Mouse (Mus musculus): ENCODE measurements around the gene Zfp560. TPM values are rescaled to one million over a fixed set of nuclear protein-coding genes. Genes with fewer than 3 reads are reported as not detected.

The Zfp560 gene
- 18.1 TPM for polyA plus RNA-seq (2015; fragmentation: Illumina TruSeq; extraction: RNeasy Lipid Tissue Mini Kit (QIAGEN cat#74804); ENCODE audit: insufficient read depth, low replicate concordance)

GRCm38 (mm10) chr9:20384532-20385342, at the start of gene Zfp560:
Gene Zfp560 (minus strand): TSS chr9:20385177.

DNA sequence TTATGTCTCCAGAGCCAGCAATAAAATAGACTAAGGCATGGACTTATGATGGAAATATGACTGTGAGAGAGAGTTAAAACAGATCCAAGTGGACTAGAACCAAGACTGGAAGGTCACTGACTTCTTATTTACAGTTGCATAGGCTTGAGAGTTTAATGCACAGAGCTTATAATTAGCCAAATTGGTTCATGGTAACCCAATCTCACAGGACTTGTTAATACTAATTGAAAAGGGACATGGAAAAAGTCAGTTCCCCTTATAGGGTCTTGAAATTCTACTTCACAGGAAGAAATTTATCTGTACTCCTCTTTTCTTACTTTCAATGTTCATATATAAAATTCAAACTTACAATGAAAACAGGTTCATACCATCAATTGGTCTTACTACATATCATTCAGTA, 49.0 kb downstream of the Zfp560 start, which contains the start of gene Olfr18:
Gene Olfr18, minus strand, starts transcription at position 101 of the 400 bp plus-strand sequence.

GRCm38 (mm10) chr9:20298232-20298631, 86.7 kb downstream of the Zfp560 start, which contains the start of gene Olfr873:
Gene Olfr873 (plus strand): TSS chr9:20298532.

Other genes with a start within 250 kb of the Zfp560 start
- gene Olfr870, start 211.1 kb downstream of the Zfp560 start, polyA plus RNA-seq (2015; fragmentation: Illumina TruSeq; extraction: RNeasy Lipid Tissue Mini Kit (QIAGEN cat#74804); ENCODE audit: insufficient read depth, low replicate concordance) = not detected
- gene Olfr871, start 173.0 kb downstream of the Zfp560 start, polyA plus RNA-seq (2015; fragmentation: Illumina TruSeq; extraction: RNeasy Lipid Tissue Mini Kit (QIAGEN cat#74804); ENCODE audit: insufficient read depth, low replicate concordance) = not detected
- not detected for gene Olfr872, start 148.1 kb downstream of the Zfp560 start, polyA plus RNA-seq (2015; fragmentation: Illumina TruSeq; extraction: RNeasy Lipid Tissue Mini Kit (QIAGEN cat#74804); ENCODE audit: insufficient read depth, low replicate concordance)
- not detected for gene Olfr39, start 102.8 kb downstream of the Zfp560 start, polyA plus RNA-seq (2015; fragmentation: Illumina TruSeq; extraction: RNeasy Lipid Tissue Mini Kit (QIAGEN cat#74804); ENCODE audit: insufficient read depth, low replicate concordance)
- not detected for gene Olfr873, start 86.6 kb downstream of the Zfp560 start, polyA plus RNA-seq (2015; fragmentation: Illumina TruSeq; extraction: RNeasy Lipid Tissue Mini Kit (QIAGEN cat#74804); ENCODE audit: insufficient read depth, low replicate concordance)
- gene Olfr18, start 49.1 kb downstream of the Zfp560 start, polyA plus RNA-seq (2015; fragmentation: Illumina TruSeq; extraction: RNeasy Lipid Tissue Mini Kit (QIAGEN cat#74804); ENCODE audit: insufficient read depth, low replicate concordance) = not detected
- 32.2 TPM for gene Zfp26, start 75.0 kb upstream of the Zfp560 start, polyA plus RNA-seq (2015; fragmentation: Illumina TruSeq; extraction: RNeasy Lipid Tissue Mini Kit (QIAGEN cat#74804); ENCODE audit: insufficient read depth, low replicate concordance)
- gene Zfp426, start 107.6 kb upstream of the Zfp560 start, polyA plus RNA-seq (2015; fragmentation: Illumina TruSeq; extraction: RNeasy Lipid Tissue Mini Kit (QIAGEN cat#74804); ENCODE audit: insufficient read depth, low replicate concordance) = 44.9 TPM
- 33.8 TPM for gene Zfp266, start 136.2 kb upstream of the Zfp560 start, polyA plus RNA-seq (2015; fragmentation: Illumina TruSeq; extraction: RNeasy Lipid Tissue Mini Kit (QIAGEN cat#74804); ENCODE audit: insufficient read depth, low replicate concordance)
- 14.9 TPM for gene Zfp846, start 196.1 kb upstream of the Zfp560 start, polyA plus RNA-seq (2015; fragmentation: Illumina TruSeq; extraction: RNeasy Lipid Tissue Mini Kit (QIAGEN cat#74804); ENCODE audit: insufficient read depth, low replicate concordance)